Mouse (Mus musculus): Measurements from ENCODE around the gene Shisa9.

- TF ChIP-seq CTCF (IDR thresholded peaks at IDR 0.05; ENCODE audit: low read depth, low read length) (no peak), POLR2A (IDR thresholded peaks at IDR 0.05; ENCODE audit: borderline replicate concordance, low read depth, low read length) (no peak)
Measured at GRCm38 (mm10) chr16:12259361-12259760, 275.4 kb downstream of the Shisa9 start.
